Mouse (Mus musculus) spleen, adult 12 weeks (tissue): Measurements from ENCODE around the gene Cyp2d26.
A peak's percentile ranks its signal among the peaks of the same experiment; 100 is the strongest.
"Not testable (repeated sequence)": the region's sequence is repeated elsewhere in the genome, so short reads cannot be mapped to it uniquely, and the experiment has no call there.

ENCODE experiments used
- DNase-seq: peaks from one replicate; pipeline ENCODE4 v3.0.0; 2022; ENCODE audit warnings: low spot score

Gene Cyp2d26

DNA sequence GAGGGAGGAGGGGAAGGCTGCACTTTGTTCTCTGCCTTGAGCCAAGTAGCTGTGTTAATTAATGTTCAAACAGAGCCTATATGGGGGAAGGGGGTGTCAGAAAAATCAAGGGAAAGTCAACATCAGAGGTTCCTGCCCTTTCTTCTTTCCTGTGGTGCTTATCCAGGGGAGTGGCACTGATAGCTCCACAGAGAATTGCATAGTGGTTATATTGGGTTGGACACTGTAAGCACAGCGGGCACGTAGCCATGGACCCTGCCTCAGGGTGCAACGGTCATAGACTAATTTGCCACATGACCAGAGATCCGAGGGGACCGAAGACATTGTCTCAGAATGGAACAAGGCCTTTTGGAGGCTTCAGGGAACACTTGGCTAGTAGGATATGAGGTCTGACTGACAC lies at the start of gene Cyp2d26:
Gene Cyp2d26, minus strand, starts transcription at position 18 of the 400 bp plus-strand sequence.
- DNase-seq = no peak

DNA sequence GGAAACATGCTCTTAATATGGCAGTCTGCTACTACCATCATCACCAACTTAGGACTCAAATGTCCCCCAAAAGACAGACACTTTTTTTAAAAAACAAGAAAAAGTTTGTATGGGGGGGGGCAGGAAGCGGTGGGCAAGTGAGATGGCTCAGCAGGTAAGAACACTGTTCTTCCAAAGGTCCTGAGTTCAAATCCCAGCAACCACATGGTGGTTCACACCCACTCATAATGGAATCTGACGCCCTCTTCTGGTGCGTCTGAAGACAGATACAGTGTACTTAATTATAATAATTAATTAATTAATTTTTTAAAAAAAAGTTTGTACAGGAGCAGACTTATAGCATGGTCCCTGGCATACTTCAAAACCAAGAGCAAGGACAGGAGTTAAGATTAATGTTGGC lies 45.1 kb upstream of the Cyp2d26 start:
- DNase-seq = no peak

DNA sequence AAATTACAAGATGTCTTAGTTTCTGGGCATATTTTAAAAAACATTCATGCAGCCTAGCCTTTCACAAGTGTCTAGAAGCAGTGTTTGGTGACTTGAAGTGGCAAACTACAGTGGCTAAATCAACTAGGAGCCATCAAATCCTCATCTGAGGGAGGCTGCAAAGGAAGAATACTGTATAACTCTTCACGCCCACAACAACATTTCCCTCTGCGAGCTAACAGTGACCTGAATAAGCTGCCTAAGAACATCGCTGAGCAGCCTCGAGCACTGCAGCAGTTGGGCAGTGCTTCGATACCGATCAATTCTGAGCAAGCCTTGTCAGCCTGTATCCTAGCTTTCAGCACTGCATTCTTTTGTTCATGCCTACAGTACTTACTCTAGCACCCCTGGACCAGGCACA lies 35.8 kb upstream of the Cyp2d26 start:
- no peak for DNase-seq

DNA sequence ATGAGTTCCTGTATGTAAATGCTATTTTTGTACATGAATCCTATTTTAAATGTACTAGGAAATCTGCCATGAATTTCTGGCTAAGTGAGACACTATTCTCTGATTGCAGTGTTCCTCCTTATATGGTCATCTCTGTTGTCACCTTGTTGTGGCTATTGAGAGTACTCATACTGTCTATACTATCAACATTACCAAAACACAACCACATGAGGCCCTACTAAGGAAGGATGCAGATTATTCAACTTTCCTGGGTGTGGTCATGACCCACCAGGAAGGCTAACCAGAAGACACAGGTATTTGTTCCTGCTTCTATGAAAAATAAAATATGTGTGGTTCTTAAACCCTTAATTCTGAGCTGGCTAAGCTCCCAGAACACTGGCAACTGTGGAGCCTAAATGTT lies 31.8 kb upstream of the Cyp2d26 start:
- no peak for DNase-seq

DNA sequence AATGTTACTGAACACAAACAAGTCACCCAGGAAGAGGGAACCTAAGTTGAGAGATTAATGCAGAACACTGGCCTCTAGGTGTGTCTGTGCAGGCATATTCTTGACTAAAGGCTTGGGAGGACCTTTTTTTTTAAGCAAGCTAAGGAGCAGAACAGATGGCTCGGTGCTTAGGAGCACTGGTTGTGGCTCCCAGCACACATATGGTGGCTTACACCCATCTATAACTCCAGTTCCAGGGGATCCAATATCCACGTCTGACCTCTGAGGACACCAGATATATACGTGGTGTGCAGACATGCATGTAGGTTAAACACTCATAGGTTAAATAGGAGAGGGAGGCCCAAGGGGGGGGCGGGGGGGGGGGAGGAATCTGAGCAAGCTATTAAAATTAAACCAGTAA lies 28.3 kb upstream of the Cyp2d26 start:
- DNase-seq = no peak

DNA sequence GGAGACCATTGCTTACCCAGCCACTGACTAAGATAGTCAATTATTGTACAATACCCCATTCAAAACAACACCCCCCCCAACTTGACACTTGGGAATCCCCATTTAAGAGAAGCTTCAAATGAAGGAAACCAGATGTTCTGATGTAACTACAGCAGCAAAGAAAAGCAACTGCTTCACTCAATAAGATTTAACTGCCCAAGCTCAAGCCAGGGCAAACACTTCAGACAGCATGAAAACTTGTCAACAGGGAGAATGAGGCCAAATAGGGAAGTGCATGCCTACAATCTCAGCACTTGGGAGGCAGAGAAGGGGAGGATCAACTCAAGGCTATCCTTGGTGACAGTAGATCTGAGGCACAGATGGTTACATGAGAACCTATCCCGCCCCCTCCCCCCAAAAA lies 27.6 kb upstream of the Cyp2d26 start:
- DNase-seq = no peak

DNA sequence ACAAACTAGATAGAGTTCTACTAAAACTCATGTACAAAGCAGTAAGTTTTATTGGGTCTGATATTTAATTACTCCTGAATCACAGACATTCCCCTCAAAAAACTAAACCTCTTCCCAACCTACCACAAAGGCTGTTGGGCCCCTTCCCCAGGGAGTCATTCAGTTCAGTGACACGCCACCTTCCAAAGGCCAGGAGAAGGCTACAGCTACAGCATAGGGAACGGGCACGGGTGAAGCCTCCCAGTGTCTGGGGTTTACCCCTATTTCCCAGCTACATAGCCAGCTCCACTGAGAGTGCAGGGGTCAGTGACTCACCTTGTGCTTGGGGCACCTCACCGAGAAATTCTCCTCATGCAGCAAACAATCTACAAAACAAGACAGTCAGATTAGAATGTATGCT lies 21.2 kb upstream of the Cyp2d26 start:
- DNase-seq = no peak

DNA sequence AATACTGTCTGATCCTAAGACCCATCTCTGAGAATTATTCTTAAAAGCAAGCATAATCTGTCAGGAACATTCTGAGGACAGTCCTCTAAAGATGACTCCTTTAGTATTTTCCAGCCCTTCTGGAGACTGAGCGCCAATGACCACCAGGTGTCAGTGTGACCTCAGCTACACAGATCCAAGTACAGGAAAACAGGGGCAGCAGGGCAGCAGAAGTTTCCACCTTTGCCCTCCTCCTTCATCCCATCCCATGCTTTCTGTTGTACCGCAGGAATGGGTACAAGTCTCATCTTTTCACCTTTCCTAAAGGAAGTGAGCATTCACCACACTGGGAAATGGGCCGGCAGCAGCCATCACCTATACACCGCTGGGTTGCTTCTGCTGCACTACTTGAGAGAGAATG lies 20.7 kb upstream of the Cyp2d26 start:
- DNase-seq = peak; percentile 12

DNA sequence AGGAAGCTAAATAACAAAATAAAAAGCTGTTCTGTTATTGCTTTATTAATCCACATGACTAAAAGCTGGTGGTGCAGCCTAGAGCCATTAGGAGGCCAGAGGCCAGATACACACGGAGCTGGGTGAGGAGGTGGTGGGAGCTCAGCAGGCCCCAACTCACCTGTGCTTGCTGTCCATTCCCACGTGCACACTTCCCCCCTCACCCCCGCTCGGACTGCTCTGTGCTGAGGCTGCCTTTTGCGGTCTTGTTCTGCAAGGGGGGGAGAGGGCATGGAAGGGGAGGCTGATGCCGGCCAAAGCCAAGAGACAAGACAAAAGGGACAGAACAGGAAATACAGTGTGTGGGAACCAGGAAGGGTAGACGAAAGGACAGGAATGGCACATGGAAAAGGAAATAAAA lies 20.2 kb upstream of the Cyp2d26 start:
- no peak for DNase-seq

DNA sequence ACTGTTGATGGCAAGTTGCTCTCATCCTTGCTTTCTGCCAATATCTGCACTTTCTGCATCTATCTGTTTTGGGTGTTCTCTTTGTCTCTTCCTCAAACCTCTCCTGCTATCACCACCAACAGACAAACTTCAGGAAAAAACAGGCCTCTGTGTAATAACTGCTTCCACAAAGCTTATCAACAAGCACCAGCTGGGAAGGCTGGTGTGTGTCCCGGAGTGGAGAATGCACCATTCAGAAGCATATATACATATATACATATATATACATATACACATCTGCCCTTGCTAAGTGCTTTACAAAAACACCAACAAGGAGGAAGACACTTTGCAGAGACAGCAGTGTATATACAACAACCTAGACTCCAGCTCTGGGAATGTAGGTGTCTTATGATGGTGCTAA lies 16.5 kb upstream of the Cyp2d26 start:
- DNase-seq = no peak

DNA sequence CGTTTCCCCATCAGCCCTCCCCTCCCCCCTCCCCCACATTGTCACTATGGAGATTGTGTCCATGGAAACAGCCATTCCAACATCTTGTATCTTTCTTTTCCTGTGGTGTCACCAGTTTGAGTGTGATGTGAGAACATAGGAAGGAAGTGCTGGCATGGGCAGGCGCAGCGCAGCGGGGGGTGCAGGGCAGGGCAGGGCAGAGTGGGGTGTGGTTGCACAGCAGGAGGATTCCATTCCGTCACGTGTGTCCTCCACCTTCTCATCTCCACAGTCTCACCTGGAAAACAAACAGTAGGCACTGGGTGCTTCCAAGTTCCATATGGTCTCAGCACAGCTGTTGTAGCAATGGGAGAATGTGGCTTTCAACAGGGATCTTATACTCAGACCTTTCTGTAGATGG lies 15.4 kb upstream of the Cyp2d26 start:
- DNase-seq = no peak

DNA sequence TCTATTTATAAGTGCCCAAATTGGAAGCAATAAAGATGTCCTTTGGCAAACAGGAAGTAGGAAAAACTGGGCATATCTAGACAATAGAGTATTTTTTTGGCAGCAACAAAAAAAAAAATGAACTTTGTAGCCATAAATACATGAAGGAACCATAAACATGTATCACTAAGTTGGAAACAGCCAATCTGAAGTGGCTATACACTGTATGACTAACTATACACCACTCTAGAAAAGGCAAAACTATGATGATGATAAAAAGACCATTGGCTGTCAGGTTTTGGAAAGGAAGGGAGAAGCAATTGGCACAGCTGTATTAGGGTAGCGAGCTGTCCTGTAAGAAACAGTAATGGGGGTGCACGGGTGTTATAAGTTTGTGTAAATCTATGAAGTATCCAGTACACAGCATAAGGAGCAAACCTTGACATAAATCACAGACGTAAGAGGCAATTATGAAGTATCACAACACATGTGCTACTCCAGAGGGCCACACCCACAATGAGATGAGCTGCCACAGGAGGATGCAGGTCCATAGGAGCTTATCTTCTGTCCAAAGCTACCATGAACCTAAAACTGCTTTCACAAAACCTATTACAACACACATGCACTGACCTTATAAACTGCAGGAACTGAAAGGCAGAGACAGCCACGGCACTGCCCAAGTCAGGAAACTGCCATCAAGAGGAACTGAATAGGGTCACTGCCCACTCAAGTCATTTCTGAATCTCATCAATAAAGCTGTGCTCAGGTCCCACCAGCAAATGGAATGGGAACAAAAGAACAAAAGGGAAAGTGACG lies 13.1 kb upstream of the Cyp2d26 start:
- no peak for DNase-seq

DNA sequence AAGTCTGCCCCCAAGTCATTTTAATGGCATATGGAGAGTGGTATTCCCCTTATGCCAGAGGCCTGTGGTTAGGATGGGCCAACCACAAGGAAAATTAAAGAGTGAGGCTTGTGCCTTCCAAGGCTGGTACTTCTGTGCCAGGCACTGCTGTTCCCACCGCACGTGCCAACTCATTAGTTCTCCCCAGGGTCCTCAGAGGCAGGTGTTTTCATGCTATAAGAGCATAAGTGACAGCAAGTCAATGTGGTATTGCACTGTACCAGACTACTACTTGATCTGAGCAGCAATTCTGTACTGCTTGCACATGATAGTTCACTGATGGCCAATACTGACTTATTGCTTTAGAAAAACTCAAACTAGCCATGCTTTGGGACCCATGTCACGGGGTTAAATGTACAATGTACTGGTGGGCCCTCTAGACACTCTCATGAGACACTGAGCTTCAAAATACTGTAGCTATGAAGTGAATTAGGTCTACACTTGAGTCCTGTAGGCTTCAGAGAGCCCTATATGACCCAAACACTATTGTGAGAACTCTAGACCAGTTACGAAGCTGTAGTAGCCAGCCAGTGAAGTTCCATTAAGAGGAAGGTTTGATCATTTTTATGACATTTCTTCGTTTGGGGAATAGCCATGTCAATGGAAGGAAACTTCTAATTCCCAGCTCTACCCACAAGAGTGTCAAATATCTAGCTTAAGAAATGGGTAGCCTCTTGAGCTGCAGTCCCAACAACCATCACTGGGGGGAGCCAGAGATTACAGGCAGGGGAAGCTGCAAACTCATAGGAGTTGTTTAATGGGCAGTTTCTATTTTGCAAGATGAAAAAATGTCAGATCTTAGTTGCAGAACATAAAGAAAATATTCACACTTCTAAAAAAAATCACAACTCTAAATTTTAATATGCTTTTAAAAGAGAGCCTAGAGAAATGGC lies 10.9 kb upstream of the Cyp2d26 start:
- DNase-seq = peak; percentile 63

DNA sequence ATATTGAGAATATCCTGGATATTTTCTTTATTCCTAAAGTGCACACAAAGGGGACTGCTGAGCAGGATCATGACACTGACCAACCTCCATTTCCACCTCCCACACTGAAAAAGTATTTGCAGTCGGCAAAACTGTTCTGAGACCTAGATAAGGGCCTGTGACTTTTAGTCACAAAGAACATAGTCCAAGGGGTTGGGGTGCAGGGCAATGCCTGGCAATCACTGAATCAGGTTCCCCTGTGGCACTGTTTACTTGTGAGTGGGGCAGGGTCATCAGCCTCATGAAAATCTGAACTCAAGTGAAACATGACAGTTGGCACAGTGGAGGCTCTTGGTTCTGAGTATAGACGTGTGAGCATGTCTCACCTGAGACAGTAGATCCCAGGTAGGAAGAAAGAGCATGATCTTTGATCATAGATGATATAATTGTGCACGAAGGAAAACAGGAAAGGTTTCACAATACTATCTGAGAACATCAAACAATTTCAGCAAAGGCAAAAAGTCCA lies 1.9 kb upstream of the Cyp2d26 start:
- DNase-seq = no peak

DNA sequence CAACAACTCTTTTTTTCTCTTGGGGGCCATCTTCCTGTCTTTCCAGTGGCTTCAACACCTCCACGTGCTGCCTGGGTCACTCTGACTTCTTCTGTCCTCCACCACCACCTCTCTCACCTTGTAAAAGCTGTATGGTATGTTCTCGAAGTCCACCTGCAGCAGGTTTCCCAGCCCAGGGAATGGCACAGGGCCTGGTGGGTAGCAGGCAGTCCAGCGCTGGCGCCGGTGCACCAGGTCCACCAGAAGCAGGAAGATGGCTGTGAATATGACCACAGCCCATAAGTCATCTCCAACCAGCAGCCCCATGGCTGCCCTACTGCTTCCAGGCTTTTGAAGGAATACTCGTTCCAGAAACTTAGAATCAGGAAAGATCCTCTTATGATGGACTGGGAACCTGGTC lies 226 bp downstream of the Cyp2d26 start:
- DNase-seq = no peak

DNA sequence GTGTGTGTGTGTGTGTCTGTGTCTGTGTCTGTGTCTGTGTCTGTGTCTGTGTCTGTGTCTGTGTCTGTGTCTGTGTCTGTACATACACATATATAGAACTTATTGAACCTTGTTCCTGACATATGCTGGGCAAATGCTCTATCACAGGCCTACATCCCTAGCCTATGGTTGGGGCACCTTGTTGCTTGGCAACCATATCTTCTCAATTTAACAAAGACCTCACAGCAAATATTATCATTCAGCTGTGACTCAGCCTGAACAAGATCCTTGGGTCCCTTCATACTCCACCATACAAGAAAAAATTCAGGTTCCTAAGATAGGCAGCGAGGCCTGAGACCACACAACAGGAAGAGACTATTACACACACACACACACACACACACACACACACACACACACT lies 640 bp downstream of the Cyp2d26 start:
- DNase-seq = no peak

DNA sequence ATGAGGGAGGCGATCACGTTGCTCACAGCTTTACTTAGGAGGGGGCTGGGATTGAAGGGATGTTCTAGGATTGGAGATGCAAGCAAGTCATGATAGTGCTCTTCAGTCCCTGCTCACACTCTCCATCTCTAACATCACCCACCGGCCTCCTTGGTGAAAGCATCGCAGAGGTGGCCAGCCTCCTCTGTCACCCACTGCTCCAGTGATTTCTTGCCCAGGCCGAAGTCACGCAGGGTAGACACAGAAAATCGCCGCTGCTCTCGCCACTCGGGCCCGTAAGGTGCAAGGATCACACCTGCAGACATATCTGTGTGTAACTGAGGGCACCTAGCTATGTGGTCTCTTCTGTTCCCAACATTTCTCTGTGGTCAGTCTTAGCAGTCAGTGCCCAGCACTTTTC lies 1.5 kb downstream of the Cyp2d26 start:
- DNase-seq = no peak

DNA sequence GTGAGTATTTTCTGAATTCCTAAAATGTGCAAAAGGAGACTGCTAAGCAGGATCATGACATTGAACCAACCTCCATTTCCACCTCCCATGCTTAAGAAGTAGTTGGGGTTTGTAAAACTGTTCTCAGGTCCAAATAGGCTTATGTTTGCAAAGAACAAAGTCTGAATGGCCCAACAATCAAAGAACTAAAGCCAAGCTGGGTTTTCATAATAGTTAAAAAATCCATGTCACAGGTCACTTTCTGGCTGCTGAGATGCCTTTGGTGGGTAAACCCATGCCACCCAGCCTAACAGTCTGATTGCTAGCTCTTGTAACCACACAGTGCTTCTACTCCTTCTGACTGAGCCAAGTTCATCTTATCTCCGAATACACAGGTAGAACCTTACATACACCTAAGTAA lies 9.5 kb downstream of the Cyp2d26 start:
- DNase-seq = no peak

DNA sequence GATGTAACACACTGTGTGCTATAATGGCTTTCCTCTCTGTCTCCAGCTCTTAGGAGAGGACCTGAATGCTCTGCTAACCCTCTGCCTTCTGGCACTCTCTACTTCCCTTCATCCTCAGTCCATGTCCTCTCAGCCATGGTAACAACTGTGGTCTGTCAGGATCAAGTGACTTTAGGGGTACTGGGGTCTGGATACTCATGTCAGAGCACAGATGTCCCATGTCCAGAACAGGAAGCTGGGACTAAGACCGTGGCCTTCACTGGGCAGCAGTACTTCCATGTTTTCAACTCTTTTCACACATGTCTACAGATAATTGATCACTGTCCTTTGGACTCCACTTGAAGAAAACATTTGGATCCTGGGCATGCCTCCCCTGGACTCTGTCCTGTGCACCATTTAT lies 10.3 kb downstream of the Cyp2d26 start:
- DNase-seq = no peak

DNA sequence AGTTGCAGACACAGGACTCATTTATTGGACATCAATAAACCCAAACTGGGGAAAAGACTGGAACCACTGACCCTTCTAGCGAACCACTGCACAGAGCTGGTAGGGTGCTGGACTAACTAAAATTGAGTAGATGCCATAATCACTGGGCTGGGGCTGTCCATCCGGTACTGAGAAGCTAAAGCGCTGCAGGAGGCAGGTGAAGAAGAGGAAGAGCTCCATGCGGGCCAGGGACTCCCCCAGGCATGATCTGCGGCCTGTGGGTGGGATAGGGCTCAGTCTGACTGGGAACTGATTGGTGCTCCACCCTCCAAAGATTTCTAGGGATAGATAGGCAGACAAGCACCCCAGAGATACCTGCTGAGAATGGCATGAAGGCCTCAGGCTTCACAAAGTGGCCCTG lies 16.2 kb downstream of the Cyp2d26 start:
- DNase-seq = not testable (repeated sequence)

DNA sequence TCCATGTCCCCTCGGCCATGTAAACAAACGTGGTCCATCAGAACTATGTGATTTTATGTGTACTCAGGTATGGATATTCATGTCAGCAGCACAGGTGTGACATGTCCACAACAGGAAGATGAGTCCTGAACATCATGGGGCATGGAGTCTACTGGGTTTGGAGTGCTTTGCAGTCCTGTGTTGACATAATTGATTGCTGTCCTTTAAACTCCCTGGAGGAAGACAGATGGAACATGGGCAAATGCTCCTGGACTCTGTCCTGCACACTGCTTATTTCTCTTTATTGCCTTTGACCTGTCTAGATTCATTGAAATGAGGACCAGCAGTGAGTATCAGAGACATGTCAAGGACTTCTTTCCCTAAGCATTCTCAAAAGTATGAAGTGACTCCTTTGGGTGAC lies 28.2 kb downstream of the Cyp2d26 start:
- no peak for DNase-seq

DNA sequence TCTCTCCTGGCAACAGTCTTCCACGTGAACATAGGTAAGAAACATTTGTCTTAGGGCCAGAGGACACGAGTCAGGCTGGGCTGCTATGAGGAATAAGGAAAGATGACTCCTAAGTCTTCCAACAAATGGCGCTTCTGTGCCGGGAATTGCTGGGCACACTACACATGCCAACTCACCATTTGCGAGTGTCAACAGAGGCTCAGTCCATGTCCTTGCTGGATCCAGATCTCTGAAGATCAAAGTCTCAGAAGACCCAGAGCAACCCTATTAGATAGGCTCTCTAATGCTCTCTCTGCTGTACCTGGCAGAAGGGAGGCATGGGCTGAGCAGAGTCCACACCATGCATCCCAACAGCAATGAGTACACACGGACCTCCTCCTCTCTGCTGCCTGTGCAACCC lies 29.2 kb downstream of the Cyp2d26 start:
- DNase-seq = no peak
